Mouse (Mus musculus): ENCODE measurements around the gene Lrrc46.

DNA sequence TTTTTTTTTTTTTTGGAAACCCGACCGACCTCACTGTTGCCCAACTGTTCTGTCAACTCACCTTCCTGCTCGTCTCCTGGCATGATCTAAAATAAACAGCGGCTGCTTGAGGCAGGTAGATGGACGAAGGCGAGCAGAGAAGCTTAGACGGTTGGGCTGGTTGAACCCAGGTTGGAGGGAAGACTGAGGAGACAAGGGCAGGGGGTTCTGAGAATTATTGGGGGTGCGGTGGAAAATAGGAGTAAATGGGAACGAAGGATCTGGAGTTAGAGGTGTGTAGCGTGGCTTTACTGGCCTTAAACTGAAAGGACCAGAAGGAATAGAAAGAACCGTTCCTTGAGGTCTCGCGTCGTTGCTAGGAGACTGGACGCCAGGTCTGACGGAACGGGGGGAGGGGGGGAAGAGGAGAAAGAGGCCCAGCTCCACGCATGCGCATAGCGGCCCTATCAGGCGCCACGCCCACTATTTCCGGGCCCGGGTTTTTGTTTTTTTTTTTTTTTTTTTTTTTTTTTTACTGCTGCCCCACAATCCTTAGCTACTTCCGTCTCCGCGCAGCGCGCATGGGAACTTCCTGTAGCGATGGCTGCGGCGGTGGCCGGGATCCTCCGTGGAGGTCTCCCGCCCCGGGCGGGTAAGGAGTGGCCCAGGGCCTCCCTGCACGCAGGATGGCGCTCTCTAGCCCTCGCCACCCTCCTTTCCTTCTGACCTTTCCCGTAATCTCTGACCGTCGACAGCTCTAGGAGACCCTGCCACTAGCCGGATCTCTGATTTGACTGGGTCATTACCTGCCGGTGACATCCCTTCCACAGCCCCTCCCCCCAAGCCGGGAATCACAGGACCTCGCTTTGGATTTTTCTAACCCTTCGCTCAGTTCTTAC, at the start of gene Lrrc46, which contains the start of gene Mrpl10:
- TF ChIP-seq POLR2A (IDR thresholded peaks at IDR 0.05; ENCODE audit: control insufficient read depth, extremely low read depth, insufficient read depth, low read length, poor library complexity): peak; percentile 60; the same call in 1 of the 2 replicates
- TF ChIP-seq CTCF (IDR thresholded peaks at IDR 0.05; ENCODE audit: borderline replicate concordance, control insufficient read depth, extremely low read depth, insufficient read depth, low read length, poor library complexity): no peak

Data from thymus, adult 2 months (tissue).